Mouse (Mus musculus) thymus, adult 2 months (tissue): ENCODE results near the gene Foxk1.

ENCODE experiments used
- CTCF ChIP-seq: fragments of 200-500 bp; IDR thresholded peaks from 2 replicates; pipeline ENCODE4 v1.5.1; 2012; ENCODE audit warnings: mild to moderate bottlenecking, control low read depth, low read length, moderate library complexity, borderline replicate concordance; ENCODE audit not compliant: control insufficient read depth, poor library complexity, insufficient read depth; ENCODE audit errors: extremely low read depth
- POLR2A ChIP-seq: fragments of 200-500 bp; IDR thresholded peaks from 2 replicates; pipeline ENCODE4 v1.6.1; 2012; ENCODE audit warnings: mild to moderate bottlenecking, low read length, control low read depth, moderate library complexity; ENCODE audit not compliant: control insufficient read depth, poor library complexity, insufficient read depth; ENCODE audit errors: extremely low read depth

DNA sequence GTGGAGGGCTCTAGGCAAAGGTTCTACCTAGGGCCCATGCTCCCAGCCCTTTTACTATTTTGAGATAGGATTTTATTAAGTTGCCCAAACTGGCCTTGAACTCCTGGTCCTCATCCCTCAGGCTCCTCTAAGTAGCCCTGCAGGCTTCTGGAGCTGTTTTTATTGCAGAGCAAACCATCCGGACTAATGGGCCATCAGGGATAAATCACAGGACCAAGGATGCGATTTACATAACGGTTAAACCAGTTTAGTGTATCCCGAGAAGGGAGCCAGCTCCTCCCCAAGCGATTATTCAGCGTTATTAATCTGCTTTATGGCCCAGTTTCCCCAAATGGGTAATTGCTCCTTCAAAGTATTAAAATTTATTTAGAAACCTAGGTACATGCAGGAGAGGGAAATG lies 14.1 kb downstream of the Foxk1 start:
- TF ChIP-seq CTCF (no peak), POLR2A (no peak)
